Mouse (Mus musculus): ENCODE measurements around the gene Olfr307. TPM values are rescaled to one million over a fixed set of nuclear protein-coding genes. Genes with fewer than 3 reads are reported as not detected.

Gene Olfr307
- polyA plus RNA-seq (2012; rRNA removed), result not detected in 2 replicates

DNA sequence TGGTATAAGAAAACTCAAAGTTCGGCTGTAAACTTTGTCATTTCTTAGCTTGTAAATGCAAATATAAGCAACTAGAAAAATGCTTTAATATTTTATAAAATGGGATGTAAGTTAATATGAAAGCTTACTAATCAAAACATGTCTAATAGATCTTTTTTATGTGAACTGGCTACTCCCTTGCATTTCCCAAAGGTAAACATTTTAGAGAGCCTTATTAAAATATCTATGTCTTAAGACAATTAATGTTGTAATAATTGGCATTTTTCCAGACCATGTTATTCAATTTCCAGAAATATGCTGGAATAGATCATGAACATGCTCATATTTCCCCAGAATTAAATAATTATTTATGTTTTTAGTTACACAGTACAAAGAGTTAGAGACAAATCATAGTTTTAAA, at the start of gene Olfr307:
Gene Olfr307, minus strand, starts transcription at position 101 of the 400 bp plus-strand sequence.

DNA sequence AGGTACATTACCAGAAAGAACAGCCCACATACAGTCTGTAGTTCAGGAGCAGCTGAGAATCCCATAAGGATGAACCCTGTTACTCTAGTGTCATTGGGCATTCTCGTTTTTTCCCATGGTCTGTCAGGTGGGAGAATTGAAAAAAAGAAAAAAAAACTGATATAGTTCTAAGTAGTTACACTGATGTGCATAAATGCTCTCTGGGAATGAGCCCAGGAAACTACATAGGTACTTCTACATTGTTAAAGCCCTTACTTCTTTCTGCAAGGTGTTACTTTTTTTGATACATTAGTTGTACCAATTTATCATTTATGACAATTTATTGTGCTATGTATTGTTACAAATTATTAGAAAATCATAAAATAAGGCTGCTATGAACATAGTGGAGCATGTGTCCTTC, 49.2 kb upstream of the Olfr307 start, which contains the start of gene Olfr304:
Gene Olfr304, minus strand, starts transcription at position 101 of the 400 bp plus-strand sequence.

DNA sequence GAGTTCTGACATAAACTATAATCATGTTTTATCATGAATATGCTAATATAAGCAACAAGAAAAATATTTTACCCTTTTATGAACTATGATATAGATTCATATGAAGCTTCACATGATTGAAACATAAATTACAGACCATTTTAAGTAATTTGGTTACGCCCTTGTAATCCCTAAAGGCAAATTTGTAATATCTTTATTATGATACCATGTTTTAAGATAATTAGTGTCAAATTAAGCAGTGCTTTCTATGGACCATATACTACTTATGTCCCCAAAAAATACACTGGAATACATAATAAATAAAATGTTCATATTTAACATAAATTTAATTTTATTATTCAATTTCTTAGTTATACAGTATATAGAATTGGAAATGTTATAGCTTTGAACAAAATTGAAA, 29.4 kb upstream of the Olfr307 start, which contains the start of gene Olfr305:
Gene Olfr305, minus strand, starts transcription at position 101 of the 400 bp plus-strand sequence.

DNA sequence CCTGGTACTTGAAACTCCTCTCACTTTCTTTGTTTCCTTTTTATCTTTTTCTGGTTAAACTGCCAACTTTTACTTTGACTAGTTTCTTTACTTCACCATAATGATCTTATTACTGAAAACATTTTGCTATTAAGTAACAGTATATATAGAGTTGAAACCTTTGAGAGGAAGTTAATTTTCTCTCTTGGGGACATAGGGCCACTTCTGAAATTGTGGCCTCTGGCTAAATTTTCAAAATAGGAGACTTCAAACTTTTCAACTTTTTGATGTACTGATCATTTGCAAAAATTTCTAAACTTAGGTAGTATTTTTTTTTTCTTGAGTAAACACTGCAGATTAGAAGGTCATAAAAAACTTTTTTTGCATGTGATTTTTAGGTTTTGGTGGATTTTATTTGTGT, 11.9 kb downstream of the Olfr307 start, which contains the start of gene Olfr308:
Gene Olfr308, minus strand, starts transcription at position 101 of the 400 bp plus-strand sequence.

DNA sequence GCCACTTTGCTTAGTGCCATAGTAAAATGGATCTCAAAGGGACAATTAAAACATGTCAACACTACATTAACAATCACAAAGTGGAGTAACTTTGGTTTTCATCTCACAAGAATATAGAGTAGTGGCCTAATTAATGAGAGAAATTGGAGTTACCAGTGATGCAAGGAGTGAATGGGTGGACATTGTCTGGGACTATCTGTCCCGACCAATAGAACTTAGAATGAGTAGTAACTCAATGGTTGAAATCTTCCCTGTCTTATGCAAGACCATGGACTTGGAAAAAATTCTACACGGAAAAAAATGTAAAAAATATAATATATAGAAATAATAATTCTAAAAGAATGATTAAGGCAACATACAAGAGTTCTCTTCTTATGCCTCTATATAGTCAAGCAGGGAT, 23.8 kb downstream of the Olfr307 start, which contains the start of gene Olfr309:
Gene Olfr309, minus strand, starts transcription at position 101 of the 400 bp plus-strand sequence.

Other genes starting within 250 kb of the Olfr307 start
- not detected in 2 replicates for gene Vmn2r75, start 165.8 kb downstream of the Olfr307 start, polyA plus RNA-seq (2012; rRNA removed)
- not detected in 2 replicates for gene Vmn2r76, start 91.3 kb downstream of the Olfr307 start, polyA plus RNA-seq (2012; rRNA removed)
- not detected in 2 replicates for gene Olfr310, start 60.4 kb downstream of the Olfr307 start, polyA plus RNA-seq (2012; rRNA removed)
- gene Olfr309, start 23.9 kb downstream of the Olfr307 start, polyA plus RNA-seq (2012; rRNA removed), result not detected in 2 replicates
- gene Olfr308, start 12.0 kb downstream of the Olfr307 start, polyA plus RNA-seq (2012; rRNA removed), result not detected in 2 replicates
- not detected in 2 replicates for gene Olfr305, start 29.3 kb upstream of the Olfr307 start, polyA plus RNA-seq (2012; rRNA removed)
- gene Olfr304, start 49.1 kb upstream of the Olfr307 start, polyA plus RNA-seq (2012; rRNA removed), result not detected in 2 replicates
- gene Olfr303, start 60.2 kb upstream of the Olfr307 start, polyA plus RNA-seq (2012; rRNA removed), result not detected in 2 replicates
- gene Olfr301, start 66.3 kb upstream of the Olfr307 start, polyA plus RNA-seq (2012; rRNA removed), result not detected in 2 replicates
- gene Olfr299, start 122.3 kb upstream of the Olfr307 start, polyA plus RNA-seq (2012; rRNA removed), result not detected in 2 replicates
- gene Olfr298, start 154.9 kb upstream of the Olfr307 start, polyA plus RNA-seq (2012; rRNA removed), result not detected in 2 replicates
- not detected in 2 replicates for gene Olfr297, start 182.4 kb upstream of the Olfr307 start, polyA plus RNA-seq (2012; rRNA removed)
- gene Olfr295, start 246.3 kb upstream of the Olfr307 start, polyA plus RNA-seq (2012; rRNA removed), result not detected in 2 replicates

Measured in colon, adult 2 months (tissue).